Mouse (Mus musculus) duodenum, adult 2 months (tissue): ENCODE data around the gene Adam10. TPM values are rescaled to one million over a fixed set of nuclear protein-coding genes. Genes with fewer than 3 reads are reported as not detected.

Experiments
- polyA plus RNA-seq: library from polyadenylated mRNA; depleted of rRNA; stranded (reverse); fragments of >200 nt; gene quantifications from 2 replicates; pipeline ENCODE4 v1.2.3, GENCODE M21; 2012; ENCODE audit warnings: low replicate concordance; rRNA removed

Adam10 gene
- 12.5 and 31.0 TPM in 2 replicates for polyA plus RNA-seq

DNA sequence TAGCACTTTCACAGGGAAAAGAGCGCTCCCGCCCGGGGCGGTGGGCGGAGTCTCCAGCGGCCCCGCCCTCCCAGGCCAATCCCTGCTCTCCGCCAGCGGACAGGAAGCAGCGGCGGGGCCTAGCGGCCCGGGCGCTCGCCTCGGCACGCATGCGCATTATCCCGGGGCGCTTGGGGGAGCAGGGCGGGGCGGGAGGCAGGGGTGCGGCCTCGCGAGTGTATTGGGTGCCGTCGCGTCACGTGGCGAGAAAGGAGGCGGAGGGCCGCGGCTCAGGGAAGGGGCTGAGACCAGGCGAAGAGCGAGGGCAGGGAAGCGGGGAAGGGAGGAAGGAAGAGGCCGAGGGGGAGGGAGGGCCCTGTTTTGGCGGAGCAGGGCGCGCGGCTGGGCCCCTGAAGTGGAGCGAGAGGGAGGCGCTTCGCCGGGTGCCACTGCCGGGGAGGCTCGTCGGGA is at the start of gene Adam10:
Adam10 (plus strand) TSS at position 316 of the 450 bp plus-strand sequence.

DNA sequence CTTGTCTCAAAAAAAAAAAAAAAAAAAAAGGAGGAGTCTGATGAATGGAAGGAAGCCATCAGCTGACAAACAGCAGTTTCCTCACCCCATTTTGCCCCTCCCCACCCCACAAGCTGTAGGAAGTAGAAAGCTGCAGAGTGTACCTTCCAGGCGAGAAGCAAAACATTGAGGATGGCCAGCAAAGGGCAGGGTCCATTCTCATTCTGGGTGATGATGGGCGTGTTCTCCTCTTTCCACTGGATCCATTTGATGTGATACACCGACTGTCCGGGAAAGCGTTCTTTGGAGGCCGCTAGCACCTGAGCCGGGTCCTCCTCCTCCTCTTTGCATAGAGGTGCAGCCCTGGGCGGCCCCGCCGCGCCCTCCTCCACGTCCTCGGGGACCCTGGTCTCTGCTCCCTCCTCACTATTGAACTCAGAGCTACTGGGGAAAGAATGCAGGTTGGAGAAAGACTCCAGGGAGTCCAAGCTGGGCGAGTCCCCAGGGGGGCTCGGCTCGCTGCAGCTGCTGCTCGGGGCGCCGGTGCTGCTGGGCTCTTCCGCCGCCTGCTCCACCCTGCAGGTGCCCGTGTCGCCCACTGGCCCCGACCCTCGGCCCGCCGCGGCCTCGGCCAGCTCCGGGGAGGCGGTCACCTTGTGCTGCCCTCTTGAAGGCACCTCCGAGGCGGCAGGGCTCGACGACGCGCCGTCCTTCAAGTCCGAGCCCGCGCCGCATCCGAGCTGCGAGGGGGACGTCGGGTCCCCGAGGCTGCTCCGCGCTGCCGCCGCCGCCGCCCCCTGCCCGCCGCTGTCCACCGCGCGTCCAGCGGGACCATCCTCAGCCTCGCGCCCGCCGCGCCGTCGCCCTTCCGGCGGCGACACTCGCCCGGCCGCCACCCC is 22.4 kb upstream of the Adam10 start, which contains the start of gene Gm10642:
Gm10642 (plus strand) TSS at position 122 of the 878 bp plus-strand sequence.

DNA sequence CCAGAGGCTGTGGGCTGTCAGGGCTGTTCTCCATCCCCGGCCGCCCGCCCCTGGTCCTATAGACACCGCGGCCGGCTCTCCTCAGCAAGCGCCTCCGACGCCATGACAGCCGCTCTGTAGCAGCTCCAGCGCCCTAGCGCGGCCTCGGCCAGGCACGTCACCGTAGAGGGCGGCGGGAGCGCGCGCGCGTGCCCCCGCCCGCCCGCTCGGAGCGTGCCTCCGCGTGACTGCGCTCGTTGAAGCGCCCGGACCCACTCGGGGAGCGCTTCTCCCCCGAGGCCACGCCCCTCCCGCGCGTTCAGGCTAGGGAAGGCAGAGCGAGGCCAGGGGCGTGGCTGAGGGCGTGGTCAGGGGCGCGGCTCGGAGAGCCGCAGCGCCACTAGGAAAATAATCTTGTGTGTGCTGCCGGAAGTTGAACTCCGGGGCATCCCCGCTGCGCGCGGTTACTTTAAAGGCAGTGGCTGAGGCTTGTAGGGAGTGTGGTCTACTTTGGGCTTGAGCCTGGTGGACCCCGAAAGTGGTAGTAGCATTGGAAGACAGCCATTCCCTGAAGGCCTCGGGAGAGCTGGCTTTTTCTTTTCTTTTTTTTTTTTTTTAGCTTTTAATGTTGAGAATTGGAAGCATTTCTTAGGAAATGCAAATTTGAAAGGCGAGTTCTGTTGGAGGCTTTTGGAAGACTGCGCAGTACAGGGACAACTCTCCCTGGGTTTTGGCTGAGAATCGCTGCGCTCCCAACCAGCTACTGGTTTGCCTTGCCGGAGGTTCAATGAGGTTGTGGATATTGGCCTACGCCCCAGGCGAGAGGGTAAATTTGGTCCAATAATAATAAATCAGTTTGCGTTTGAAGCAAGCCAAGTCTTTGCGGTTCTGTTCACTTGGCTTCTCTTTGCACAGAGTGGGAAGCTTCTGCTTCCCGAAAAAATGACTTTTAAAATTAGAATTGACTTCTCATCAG is 21.5 kb upstream of the Adam10 start, which contains the start of gene Mindy2:
Mindy2 (minus strand) TSS at position 162 of the 955 bp plus-strand sequence.

Other genes starting within 250 kb of the Adam10 start
- gene Rnf111, start 175.3 kb upstream of the Adam10 start, polyA plus RNA-seq = 21.6 and 29.6 TPM in 2 replicates
- 2.1 TPM in 2 replicates for gene Sltm, start 136.2 kb upstream of the Adam10 start, polyA plus RNA-seq
- gene Gm10642, start 22.7 kb upstream of the Adam10 start, polyA plus RNA-seq = 1.1 and 3.7 TPM in 2 replicates
- gene Mindy2, start 21.8 kb upstream of the Adam10 start, polyA plus RNA-seq = 3.2 and 5.9 TPM in 2 replicates